Mouse (Mus musculus): ENCODE measurements at regions not wholly inside any gene's neighbourhood (a gene's known extent, or its start where the extent isn't known, plus 50 kb on each side); places are given as distances from the start of the nearest gene placed in this dataset.

GRCm38 (mm10) chr12:110045770-110046330 is 233.0 kb upstream of the Dio3 start:
- in situ Hi-C loops (cut with MboI; ENCODE audit: low pct_ligation_motif_present, low pct_unique_long_range_greater_than_20kb, low sequenced_read_pairs), result loop anchor here (25.0 kb wide), 1 partner anchor 341 kb away; no protein-coding TSS in a partner anchor
- H3K36me3 ChIP-seq (replicated peaks in 1 of 2; ENCODE audit: control insufficient read depth in 1 of 2, insufficient read depth in 1 of 2, low read length in 1 of 2), result no peaks in the 10 kb centered on the region
- no peak for DNase-seq (ENCODE audit: extremely low read depth)
- H3K4me2 ChIP-seq (ENCODE audit: insufficient read depth, low read depth, poor library complexity, severe bottlenecking), result no peak overlapping the region
- H3K4me3 ChIP-seq (replicated peaks in 1 of 3; ENCODE audit: low read depth in 2 of 3, low read length in 2 of 3, poor library complexity in 1 of 3), result no peak overlapping the region
- no peak overlapping the region for H3K9ac ChIP-seq (ENCODE audit: insufficient read depth, low read depth)
- H3K27me3 ChIP-seq (replicated peaks), result no peaks in the 10 kb centered on the region
- H3K4me1 ChIP-seq (ENCODE audit: control insufficient read depth in 1 of 2, insufficient read depth in 2 of 2), result no peaks in the 10 kb centered on the region
- no peaks in the 10 kb centered on the region for H3K79me2 ChIP-seq (replicated peaks; ENCODE audit: control insufficient read depth, extremely low read depth, insufficient read depth, poor library complexity, severe bottlenecking)
- peaks cover 86% of the 10 kb centered on the region for H3K9me3 ChIP-seq (replicated peaks; ENCODE audit: low read length)
- no peak overlapping the region for H3K27ac ChIP-seq (ENCODE audit: insufficient read depth, low read depth)
- TF ChIP-seq MAFK (IDR thresholded peaks at IDR 0.05; ENCODE audit: insufficient replicate concordance, low read length) (no peak), CHD2 (IDR thresholded peaks at IDR 0.05; ENCODE audit: low read length) (no peak), IRF4 (IDR thresholded peaks at IDR 0.05; ENCODE audit: low read depth, low read length) (no peak), USF1 (IDR thresholded peaks at IDR 0.05; ENCODE audit: low read depth, low read length) (no peak), ZKSCAN1 (IDR thresholded peaks at IDR 0.05; ENCODE audit: borderline replicate concordance, low read depth, low read length) (no peak), CHD1 (IDR thresholded peaks at IDR 0.05; ENCODE audit: low read depth, low read length) (no peak), UBTF (IDR thresholded peaks at IDR 0.05; ENCODE audit: low read depth, low read length) (no peak), NELFE (IDR thresholded peaks at IDR 0.05; ENCODE audit: low read depth, low read length) (no peak), ZMIZ1 (IDR thresholded peaks at IDR 0.05; ENCODE audit: low read depth, low read length) (no peak), HCFC1 (IDR thresholded peaks at IDR 0.05; ENCODE audit: low read depth, low read length) (no peak), ZNF384 (IDR thresholded peaks at IDR 0.05; ENCODE audit: low read depth, low read length) (no peak), KAT2A (IDR thresholded peaks at IDR 0.05; ENCODE audit: insufficient replicate concordance, low read length) (no peak), PAX5 (IDR thresholded peaks at IDR 0.05; ENCODE audit: low read length) (no peak), MAX (IDR thresholded peaks at IDR 0.05; ENCODE audit: low read length) (no peak), RCOR1 (conservative IDR thresholded peaks at IDR 0.05; ENCODE audit: low read depth, low read length) (no peak), NRF1 (IDR thresholded peaks at IDR 0.05; ENCODE audit: low read depth, low read length) (no peak), RAD21 (IDR thresholded peaks at IDR 0.05; ENCODE audit: low read depth, low read length) (no peak), POLR2A (IDR thresholded peaks at IDR 0.05; ENCODE audit: low read depth, low read length) (no peak), GABPA (IDR thresholded peaks at IDR 0.05; ENCODE audit: insufficient replicate concordance, low read depth, low read length) (no peak), ETS1 (conservative IDR thresholded peaks at IDR 0.05; ENCODE audit: low read depth, low read length) (no peak)
- dilution Hi-C loops (cut with MboI; ENCODE audit: extremely low pct_ligation_motif_present, extremely low pct_unique_long_range_greater_than_20kb, low sequenced_read_pairs), result no loop called here

GRCm38 (mm10) chr12:110046613-110047012 is 232.3 kb upstream of the Dio3 start:
- dilution Hi-C loops (cut with MboI; ENCODE audit: extremely low pct_ligation_motif_present, extremely low pct_unique_long_range_greater_than_20kb, low sequenced_read_pairs), result no loop called here
- in situ Hi-C loops (cut with MboI; ENCODE audit: low pct_ligation_motif_present, low pct_unique_long_range_greater_than_20kb, low sequenced_read_pairs), result loop anchor here (25.0 kb wide), 1 partner anchor 341 kb away; no protein-coding TSS in a partner anchor
- Histone ChIP-seq H3K36me3 (replicated peaks in 1 of 2; ENCODE audit: control insufficient read depth in 1 of 2, insufficient read depth in 1 of 2, low read length in 1 of 2) (no peaks in the 10 kb centered on the region), H3K4me3 (replicated peaks in 1 of 3; ENCODE audit: low read depth in 2 of 3, low read length in 2 of 3, poor library complexity in 1 of 3) (no peak overlapping the region), H3K79me2 (replicated peaks; ENCODE audit: control insufficient read depth, extremely low read depth, insufficient read depth, poor library complexity, severe bottlenecking) (no peaks in the 10 kb centered on the region), H3K27me3 (replicated peaks) (no peaks in the 10 kb centered on the region), H3K4me2 (ENCODE audit: insufficient read depth, low read depth, poor library complexity, severe bottlenecking) (no peak overlapping the region), H3K27ac (ENCODE audit: insufficient read depth, low read depth) (no peak overlapping the region), H3K4me1 (ENCODE audit: control insufficient read depth in 1 of 2, insufficient read depth in 2 of 2) (no peaks in the 10 kb centered on the region), H3K9ac (ENCODE audit: insufficient read depth, low read depth) (no peak overlapping the region), H3K9me3 (replicated peaks; ENCODE audit: low read length) (peaks cover 85% of the 10 kb centered on the region)
- TF ChIP-seq UBTF (IDR thresholded peaks at IDR 0.05; ENCODE audit: low read depth, low read length), result no peak
- no peak for TF ChIP-seq CHD2 (IDR thresholded peaks at IDR 0.05; ENCODE audit: low read length)
- TF ChIP-seq MAFK (IDR thresholded peaks at IDR 0.05; ENCODE audit: insufficient replicate concordance, low read length), result no peak
- TF ChIP-seq TBP (conservative IDR thresholded peaks at IDR 0.05; ENCODE audit: low read depth, low read length), result no peak
- TF ChIP-seq ELF1 (IDR thresholded peaks at IDR 0.05; ENCODE audit: low read depth, low read length), result no peak
- TF ChIP-seq ZKSCAN1 (IDR thresholded peaks at IDR 0.05; ENCODE audit: borderline replicate concordance, low read depth, low read length), result no peak
- TF ChIP-seq USF2 (conservative IDR thresholded peaks at IDR 0.05; ENCODE audit: low read depth, low read length), result no peak
- no peak for TF ChIP-seq NELFE (IDR thresholded peaks at IDR 0.05; ENCODE audit: low read depth, low read length)
- no peak for TF ChIP-seq MAX (IDR thresholded peaks at IDR 0.05; ENCODE audit: low read length)
- TF ChIP-seq ETS1 (conservative IDR thresholded peaks at IDR 0.05; ENCODE audit: low read depth, low read length), result no peak
- DNase-seq (ENCODE audit: extremely low read depth), result no peak

All from CH12.LX (cell line).